Mouse (Mus musculus): Measurements from ENCODE around the gene Zmym1. TPM values are rescaled to one million over a fixed set of nuclear protein-coding genes. Genes with fewer than 3 reads are reported as not detected.
"Not testable (repeated sequence)": the region's sequence is repeated elsewhere in the genome, so short reads cannot be mapped to it uniquely, and the experiment has no call there.

Zmym1 gene
- total RNA-seq, 1 experiment from 2014 or later: 9.2 TPM

GRCm38 (mm10) chr4:127027228-127028190 is 33.4 kb downstream of the Zmym1 start:
- peak; percentile 77 for DNase-seq

- no peak for DNase-seq
Measured at GRCm38 (mm10) chr4:127026826-127027225, 34.1 kb downstream of the Zmym1 start.

- DNase-seq: no peak
Measured at GRCm38 (mm10) chr4:127024240-127024639, 36.7 kb downstream of the Zmym1 start.

GRCm38 (mm10) chr4:127023201-127023600 is 37.8 kb downstream of the Zmym1 start:
- no peak for DNase-seq

GRCm38 (mm10) chr4:127021989-127022626 is 38.8 kb downstream of the Zmym1 start:
- peak; percentile 95 for DNase-seq

- peak; percentile 98 for DNase-seq
Measured at GRCm38 (mm10) chr4:127021151-127021945, 39.6 kb downstream of the Zmym1 start, which contains the start of gene Sfpq. Gene Sfpq (plus strand): TSS chr4:127021324.

GRCm38 (mm10) chr4:127020411-127021150 is 40.4 kb downstream of the Zmym1 start:
- no peak for DNase-seq

- no peak for DNase-seq
Measured at GRCm38 (mm10) chr4:127016366-127016765, 44.6 kb downstream of the Zmym1 start.

- peak; percentile 90 for DNase-seq
Measured at GRCm38 (mm10) chr4:127015294-127015993, 45.5 kb downstream of the Zmym1 start.

GRCm38 (mm10) chr4:127005113-127005936 is 55.6 kb downstream of the Zmym1 start:
- peak; percentile 77 for DNase-seq

GRCm38 (mm10) chr4:127004384-127004783 is 56.6 kb downstream of the Zmym1 start:
- no peak for DNase-seq

GRCm38 (mm10) chr4:127000601-127001105 is 60.3 kb downstream of the Zmym1 start:
- peak; percentile 29 for DNase-seq

GRCm38 (mm10) chr4:126999372-126999771 is 61.6 kb downstream of the Zmym1 start:
- not testable (repeated sequence) for DNase-seq

Other genes with a start within 250 kb of the Zmym1 start
- gene Zmym4, start 93.0 kb downstream of the Zmym1 start, total RNA-seq (2021): 37.1 and 40.0 TPM in 2 replicates
- 286 and 302 TPM in 2 replicates for gene Sfpq, start 39.8 kb downstream of the Zmym1 start, total RNA-seq (2021)
- gene Zmym6, start 16.2 kb upstream of the Zmym1 start, total RNA-seq (2021): 13.6 and 14.5 TPM in 2 replicates
- 11.1 and 12.2 TPM in 2 replicates for gene Tmem35b, start 62.5 kb upstream of the Zmym1 start, total RNA-seq (2021)
- 6.7 and 6.8 TPM in 2 replicates for gene Dlgap3, start 108.1 kb upstream of the Zmym1 start, total RNA-seq (2021)
- 36.3 and 44.5 TPM in 2 replicates for gene Smim12, start 182.6 kb upstream of the Zmym1 start, total RNA-seq (2021)